Mouse (Mus musculus) hindbrain, embryonic 12.5 days (tissue): Measurements from ENCODE around the gene Ints6l. TPM values are rescaled to one million over a fixed set of nuclear protein-coding genes. Genes with fewer than 3 reads are reported as not detected.

Experiments
- ATAC-seq: fragments of 200-750 bp; cut with Nextera tagmentation; 2 replicates; pipeline ENCODE4 v1.8.0; 2017; ENCODE audit warnings: moderate TSS enrichment; ENCODE audit not compliant: low FRiP score
- H3K27ac ChIP-seq: fragments of 300-500 bp; sonication (generic); 2 replicates; pipeline ENCODE4 v1.5.1; 2016; ENCODE audit warnings: mild to moderate bottlenecking
- H3K27me3 ChIP-seq: fragments of 300-500 bp; sonication (generic); 2 replicates; pipeline ENCODE4 v1.6.1; 2016; ENCODE audit warnings: mild to moderate bottlenecking
- H3K36me3 ChIP-seq: fragments of 300-500 bp; sonication (generic); 2 replicates; pipeline ENCODE4 v1.6.1; 2016; ENCODE audit warnings: mild to moderate bottlenecking
- H3K4me1 ChIP-seq: fragments of 300-500 bp; sonication (generic); 2 replicates; pipeline ENCODE4 v1.6.1; 2016
- H3K4me2 ChIP-seq: fragments of 300-500 bp; sonication (generic); replicated peaks from 2 replicates; pipeline ENCODE4 v1.6.1; 2016; ENCODE audit warnings: mild to moderate bottlenecking
- H3K4me3 ChIP-seq: fragments of 300-500 bp; sonication (generic); 2 replicates; pipeline ENCODE4 v1.5.1; 2016; ENCODE audit warnings: mild to moderate bottlenecking
- H3K9ac ChIP-seq: fragments of 300-500 bp; sonication (generic); 2 replicates; pipeline ENCODE4 v1.6.1; 2016; ENCODE audit warnings: mild to moderate bottlenecking, moderate library complexity
- H3K9me3 ChIP-seq: fragments of 300-500 bp; sonication (generic); replicated peaks from 2 replicates; pipeline ENCODE4 v1.6.1; 2016; ENCODE audit warnings: mild to moderate bottlenecking
- WGBS: fragments of 180-500 bp; shearing (Covaris S2); methylation state at CpG from one replicate; pipeline ENCODE4 v1.1.7; 2016; 5-methylcytosine and 5-hydroxymethylcytosine counted together
- polyA plus RNA-seq: library from polyadenylated mRNA; unstranded; fragments of >200 nt; fragmentation: Nextera tagmentation; extraction: Ambion mirVana; gene quantifications from 2 replicates; pipeline ENCODE4 v1.2.1, GENCODE M21; 2016

The Ints6l gene
- 23.9 and 25.8 TPM in 2 replicates for polyA plus RNA-seq

DNA sequence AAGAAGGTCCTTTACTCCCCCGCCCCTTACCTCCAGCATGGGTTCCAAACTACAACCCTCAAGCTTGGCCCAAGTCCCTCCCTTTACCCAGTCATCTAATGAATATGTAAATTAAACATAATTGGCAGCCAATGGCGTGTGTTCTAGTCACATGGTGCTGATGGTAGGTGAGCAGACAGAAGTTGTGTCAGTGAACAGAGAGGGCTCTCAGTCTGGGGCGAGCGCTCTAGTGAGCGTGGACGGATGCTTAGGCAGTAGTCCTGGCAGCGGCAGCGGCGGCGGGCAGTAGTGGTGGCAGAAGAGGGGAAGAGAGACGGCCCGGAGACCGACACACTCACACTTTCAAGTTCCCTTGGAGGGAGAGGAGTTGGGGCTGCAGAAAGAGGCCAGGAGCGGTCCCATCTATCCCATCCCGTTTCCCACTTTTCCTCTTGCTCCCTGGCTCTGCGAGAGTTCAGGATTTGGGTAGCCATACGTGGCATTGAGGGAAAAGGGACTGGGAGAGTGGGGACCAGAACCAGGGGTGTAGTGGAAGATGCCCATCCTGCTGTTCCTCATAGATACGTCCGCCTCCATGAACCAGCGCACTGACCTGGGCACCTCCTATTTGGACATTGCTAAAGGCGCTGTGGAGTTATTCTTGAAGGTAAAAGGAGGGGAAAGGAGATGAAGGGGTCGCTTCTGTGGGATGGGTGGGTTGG, at the start of gene Ints6l:
Gene Ints6l, plus strand, starts transcription at position 187 of the 701 bp plus-strand sequence.
- H3K36me3 ChIP-seq, result no peaks in the 10 kb centered on the region
- peak within 1 kb of the TSS; percentile 54 for H3K4me2 ChIP-seq
- peak within 1 kb of the TSS; percentile 96 for H3K27ac ChIP-seq
- peak; percentile 83 for ATAC-seq
- WGBS, result 21% methylated on average over 15 of the region's 22 CpGs
- no peaks in the 10 kb centered on the region for H3K27me3 ChIP-seq
- peak within 1 kb of the TSS; percentile 77 for H3K9ac ChIP-seq
- peak within 1 kb of the TSS; percentile 58 for H3K4me3 ChIP-seq
- H3K4me1 ChIP-seq, result no peaks in the 10 kb centered on the region
- H3K9me3 ChIP-seq, result no peaks in the 10 kb centered on the region

DNA sequence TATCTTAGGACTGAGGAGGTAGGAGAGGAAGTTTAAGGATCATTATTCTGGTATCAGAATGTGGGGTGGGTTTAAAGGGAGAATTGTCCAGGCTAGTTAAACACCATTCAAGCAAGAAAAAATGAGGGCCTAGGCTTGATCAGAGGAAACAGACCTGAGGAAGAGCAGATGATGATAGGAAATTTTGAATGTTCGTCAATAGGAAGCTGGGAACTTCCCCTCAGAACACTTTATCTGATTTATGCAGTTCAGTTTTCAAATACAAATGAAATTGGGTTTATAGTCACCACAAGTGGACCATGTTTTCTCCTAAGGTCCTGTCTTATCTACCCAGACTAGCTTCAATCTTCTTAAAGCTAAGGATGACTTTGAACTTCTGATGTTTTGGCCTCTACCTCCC, 49.2 kb upstream of the Ints6l start:
- Histone ChIP-seq H3K27ac (no peak overlapping the region), H3K4me3 (no peak overlapping the region), H3K27me3 (no peaks in the 10 kb centered on the region), H3K9me3 (no peaks in the 10 kb centered on the region), H3K4me1 (no peaks in the 10 kb centered on the region), H3K4me2 (no peak overlapping the region), H3K9ac (no peak overlapping the region), H3K36me3 (no peaks in the 10 kb centered on the region)
- WGBS, result 43% methylated on average over 1 of the region's 1 CpGs
- ATAC-seq, result no peak

- H3K27ac ChIP-seq, result no peak overlapping the region
- no peaks in the 10 kb centered on the region for H3K4me1 ChIP-seq
- H3K27me3 ChIP-seq, result no peaks in the 10 kb centered on the region
- no peak overlapping the region for H3K9ac ChIP-seq
- no peaks in the 10 kb centered on the region for H3K9me3 ChIP-seq
- H3K4me2 ChIP-seq, result no peak overlapping the region
- no peaks in the 10 kb centered on the region for H3K36me3 ChIP-seq
- no peak overlapping the region for H3K4me3 ChIP-seq
- 71% methylated on average over 5 of the region's 5 CpGs for WGBS
- ATAC-seq, result no peak
Observed at GRCm38 (mm10) chrX:56406128-56406527, 48.5 kb upstream of the Ints6l start.

- no peaks in the 10 kb centered on the region for H3K4me1 ChIP-seq
- no peak overlapping the region for H3K27ac ChIP-seq
- 81% methylated on average over 3 of the region's 3 CpGs for WGBS
- no peak for ATAC-seq
- no peaks in the 10 kb centered on the region for H3K27me3 ChIP-seq
- H3K4me2 ChIP-seq, result no peak overlapping the region
- no peaks in the 10 kb centered on the region for H3K36me3 ChIP-seq
- H3K4me3 ChIP-seq, result no peak overlapping the region
- H3K9ac ChIP-seq, result no peak overlapping the region
- no peaks in the 10 kb centered on the region for H3K9me3 ChIP-seq
Observed at GRCm38 (mm10) chrX:56416277-56416676, 38.4 kb upstream of the Ints6l start.

DNA sequence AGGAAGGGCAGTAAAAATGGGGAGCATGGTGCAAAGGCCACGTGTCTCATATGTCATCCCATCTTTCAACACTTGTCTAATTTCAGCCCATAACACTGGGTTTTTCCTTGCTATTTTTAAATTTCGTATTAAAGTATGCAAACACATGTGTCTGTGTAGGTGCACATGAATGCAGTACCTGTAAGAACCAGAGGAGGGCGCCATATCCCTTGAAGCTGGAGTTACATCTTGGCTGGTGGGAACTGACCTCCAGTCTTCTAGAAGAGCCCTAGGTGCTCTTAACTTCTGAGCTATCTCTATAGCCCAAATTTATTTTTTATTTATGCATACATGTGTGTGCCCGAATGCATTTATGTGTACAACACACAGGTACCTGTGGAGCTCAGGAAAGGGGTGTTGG, 37.1 kb upstream of the Ints6l start:
- no peaks in the 10 kb centered on the region for H3K27me3 ChIP-seq
- no peak overlapping the region for H3K9ac ChIP-seq
- H3K36me3 ChIP-seq, result no peaks in the 10 kb centered on the region
- H3K27ac ChIP-seq, result no peak overlapping the region
- no peaks in the 10 kb centered on the region for H3K4me1 ChIP-seq
- H3K4me2 ChIP-seq, result no peak overlapping the region
- no peak for ATAC-seq
- WGBS, result 70% methylated on average over 4 of the region's 4 CpGs
- H3K4me3 ChIP-seq, result no peak overlapping the region
- H3K9me3 ChIP-seq, result no peaks in the 10 kb centered on the region

- no peak overlapping the region for H3K9ac ChIP-seq
- H3K4me3 ChIP-seq, result no peak overlapping the region
- ATAC-seq, result no peak
- H3K9me3 ChIP-seq, result no peaks in the 10 kb centered on the region
- no peaks in the 10 kb centered on the region for H3K36me3 ChIP-seq
- no peaks in the 10 kb centered on the region for H3K4me1 ChIP-seq
- H3K27ac ChIP-seq, result no peak overlapping the region
- H3K4me2 ChIP-seq, result no peak overlapping the region
- WGBS, result 36% methylated on average over 2 of the region's 2 CpGs
- no peaks in the 10 kb centered on the region for H3K27me3 ChIP-seq
Observed at GRCm38 (mm10) chrX:56430601-56431000, 24.1 kb upstream of the Ints6l start.

- Histone ChIP-seq H3K4me1 (no peaks in the 10 kb centered on the region), H3K4me3 (no peak overlapping the region), H3K4me2 (no peak overlapping the region), H3K9me3 (no peaks in the 10 kb centered on the region), H3K9ac (no peak overlapping the region), H3K27ac (no peak overlapping the region), H3K27me3 (no peaks in the 10 kb centered on the region), H3K36me3 (no peaks in the 10 kb centered on the region)
- no peak for ATAC-seq
- WGBS, result 83% methylated on average over 7 of the region's 7 CpGs
Observed at GRCm38 (mm10) chrX:56435758-56436283, 18.8 kb upstream of the Ints6l start.

DNA sequence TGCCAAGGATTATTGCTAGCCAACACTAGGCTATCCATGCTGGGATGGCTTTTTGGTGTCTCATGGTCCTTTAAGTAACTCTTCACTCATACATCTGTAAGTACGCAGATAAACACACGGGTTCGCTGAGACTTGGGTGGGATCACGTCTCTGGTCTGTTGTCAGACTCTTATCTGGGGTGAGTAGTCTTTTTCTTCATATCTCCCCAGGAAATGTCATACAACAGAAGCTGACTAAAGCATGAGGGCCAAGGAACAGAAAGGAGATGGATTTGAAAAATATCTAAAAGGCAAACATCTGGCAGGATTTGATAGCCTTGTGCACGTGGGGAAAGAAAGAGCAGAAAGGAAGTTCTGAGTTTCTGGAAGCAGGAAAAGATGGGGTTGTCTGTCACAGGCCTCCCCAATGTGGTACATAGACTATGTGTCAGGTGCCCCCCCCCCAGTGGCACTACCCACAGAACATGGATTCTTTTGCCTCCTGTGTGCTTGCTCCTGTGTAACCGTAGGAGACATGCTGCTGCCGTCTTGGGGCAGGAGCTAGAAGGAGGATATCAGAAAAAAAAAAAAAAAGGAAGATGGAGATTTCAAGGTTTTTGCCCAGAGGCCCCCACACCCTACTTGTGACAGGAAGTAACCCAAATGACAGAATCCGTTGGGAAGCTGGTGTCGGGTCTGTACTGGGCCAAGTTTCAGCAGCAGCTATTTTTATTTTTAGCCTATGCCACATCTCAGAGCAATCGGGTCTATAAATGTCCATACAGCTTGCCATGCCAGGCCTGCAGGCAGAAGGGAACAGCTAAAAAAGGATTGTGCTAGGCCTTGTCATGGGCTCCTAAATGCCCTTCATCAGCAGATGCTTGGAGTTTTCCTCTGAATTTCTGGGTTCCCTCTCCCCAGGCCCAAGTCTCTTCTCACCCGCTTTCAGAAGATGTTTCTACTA, 7.9 kb upstream of the Ints6l start:
- H3K4me1 ChIP-seq, result no peaks in the 10 kb centered on the region
- no peak for ATAC-seq

DNA sequence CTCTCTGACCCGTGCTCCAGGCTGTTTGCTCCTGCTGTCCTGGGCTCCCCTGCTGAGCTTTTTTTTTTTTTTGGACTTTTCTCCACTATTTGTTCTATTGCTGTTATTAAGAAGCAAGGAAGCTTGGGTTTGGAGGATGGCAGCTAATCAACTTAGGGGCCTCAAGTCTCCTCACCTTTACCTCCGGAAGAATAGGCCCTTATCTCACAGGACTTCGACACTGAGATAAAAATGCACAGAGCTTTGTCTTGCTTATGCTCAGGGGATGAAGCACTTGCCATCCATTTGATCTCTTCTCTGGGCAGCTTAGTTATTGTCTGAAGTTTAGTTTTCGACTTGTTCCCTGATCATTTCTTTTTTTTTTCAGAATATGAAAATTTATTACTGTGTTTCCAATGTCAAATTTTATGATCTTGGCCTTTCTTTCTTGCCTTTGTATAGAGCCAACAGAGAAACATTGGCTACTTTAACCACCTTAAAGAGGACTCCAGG, 7.1 kb upstream of the Ints6l start, which contains the start of gene Gm2174:
Gene Gm2174, plus strand, starts transcription at position 442 of the 492 bp plus-strand sequence.
- H3K9ac ChIP-seq, result no peak within 1 kb of the TSS
- H3K4me1 ChIP-seq, result no peaks in the 10 kb centered on the region
- H3K4me3 ChIP-seq, result no peak within 1 kb of the TSS
- H3K27ac ChIP-seq, result no peak within 1 kb of the TSS
- no peak within 1 kb of the TSS for H3K4me2 ChIP-seq
- ATAC-seq, result no peak
- WGBS, result 73% methylated on average over 4 of the region's 4 CpGs
- no peaks in the 10 kb centered on the region for H3K27me3 ChIP-seq
- no peaks in the 10 kb centered on the region for H3K36me3 ChIP-seq
- no peaks in the 10 kb centered on the region for H3K9me3 ChIP-seq

More for the DNA sequence above, 7.9 kb upstream of the Ints6l start:
- H3K9me3 ChIP-seq, result no peaks in the 10 kb centered on the region
- no peak overlapping the region for H3K4me3 ChIP-seq
- H3K36me3 ChIP-seq, result no peaks in the 10 kb centered on the region
- H3K27ac ChIP-seq, result no peak overlapping the region
- no peak overlapping the region for H3K4me2 ChIP-seq
- WGBS, result 86% methylated on average over 11 of the region's 11 CpGs
- no peaks in the 10 kb centered on the region for H3K27me3 ChIP-seq
- H3K9ac ChIP-seq, result no peak overlapping the region

GRCm38 (mm10) chrX:56455372-56456246, 952 bp downstream of the Ints6l start:
- peak; percentile 95 for ATAC-seq
- Histone ChIP-seq H3K9me3 (no peaks in the 10 kb centered on the region), H3K36me3 (no peaks in the 10 kb centered on the region), H3K27ac (peak overlapping the region; percentile 96), H3K4me1 (no peaks in the 10 kb centered on the region), H3K4me3 (peak overlapping the region; percentile 58), H3K9ac (peak overlapping the region; percentile 77), H3K4me2 (peak overlapping the region; percentile 54), H3K27me3 (no peaks in the 10 kb centered on the region)
- WGBS, result 17% methylated on average over 52 of the region's 65 CpGs

GRCm38 (mm10) chrX:56456379-56456778, 1.7 kb downstream of the Ints6l start:
- Histone ChIP-seq H3K27ac (peak overlapping the region; percentile 96), H3K4me2 (peak overlapping the region; percentile 54), H3K36me3 (no peaks in the 10 kb centered on the region), H3K9me3 (no peaks in the 10 kb centered on the region), H3K4me1 (no peaks in the 10 kb centered on the region), H3K27me3 (no peaks in the 10 kb centered on the region), H3K4me3 (peak overlapping the region; percentile 58), H3K9ac (peak overlapping the region; percentile 46; the same call in 1 of the 2 replicates)
- 24% methylated on average over 8 of the region's 8 CpGs for WGBS
- peak; percentile 41 for ATAC-seq
